Mouse (Mus musculus): ENCODE measurements around the gene Gm10972. TPM values are rescaled to one million over a fixed set of nuclear protein-coding genes. Genes with fewer than 3 reads are reported as not detected.
"Not testable (repeated sequence)": the region's sequence is repeated elsewhere in the genome, so short reads cannot be mapped to it uniquely, and the experiment has no call there.

Gene Gm10972
- polyA plus RNA-seq, 1 experiment from 2014 or later: not detected

- H3K27me3 ChIP-seq (ENCODE audit: low read depth, poor library complexity, severe bottlenecking); H3K36me3 ChIP-seq; H3K4me1 ChIP-seq; H3K4me3 ChIP-seq; DNase-seq (ENCODE audit: low spot score); H3K27ac ChIP-seq; H3K9me3 ChIP-seq (replicated peaks): not testable (repeated sequence)
- WGBS: 87% methylated on average over 9 of the region's 9 CpGs
Observed at GRCm38 (mm10) chr3:94675101-94675500, 32.2 kb downstream of the Gm10972 start.

- Histone ChIP-seq H3K27me3 (ENCODE audit: low read depth, poor library complexity, severe bottlenecking) (no peaks in the 10 kb centered on the region), H3K27ac (no peak overlapping the region), H3K36me3 (no peaks in the 10 kb centered on the region), H3K4me3 (no peak overlapping the region), H3K9me3 (replicated peaks) (no peaks in the 10 kb centered on the region), H3K4me1 (no peaks in the 10 kb centered on the region)
- no peak for DNase-seq (ENCODE audit: low spot score)
- 75% methylated on average over 8 of the region's 8 CpGs for WGBS
Observed at GRCm38 (mm10) chr3:94679351-94679841, 36.5 kb downstream of the Gm10972 start.

- H3K36me3 ChIP-seq; DNase-seq (ENCODE audit: low spot score); H3K4me3 ChIP-seq; H3K27ac ChIP-seq; H3K27me3 ChIP-seq (ENCODE audit: low read depth, poor library complexity, severe bottlenecking); H3K9me3 ChIP-seq (replicated peaks); H3K4me1 ChIP-seq: not testable (repeated sequence)
- WGBS: 93% methylated on average over 12 of the region's 12 CpGs
Observed at GRCm38 (mm10) chr3:94680032-94680431, 37.1 kb downstream of the Gm10972 start.

- Histone ChIP-seq H3K27ac (no peak overlapping the region), H3K4me3 (no peak overlapping the region), H3K4me1 (no peaks in the 10 kb centered on the region), H3K9me3 (replicated peaks) (no peaks in the 10 kb centered on the region), H3K27me3 (ENCODE audit: low read depth, poor library complexity, severe bottlenecking) (no peaks in the 10 kb centered on the region), H3K36me3 (no peaks in the 10 kb centered on the region)
- DNase-seq (ENCODE audit: low spot score): no peak
- 93% methylated on average over 16 of the region's 16 CpGs for WGBS
Observed at GRCm38 (mm10) chr3:94680783-94681182, 37.9 kb downstream of the Gm10972 start.

- WGBS: 87% methylated on average over 6 of the region's 6 CpGs
- Histone ChIP-seq H3K27me3 (ENCODE audit: low read depth, poor library complexity, severe bottlenecking) (no peaks in the 10 kb centered on the region), H3K27ac (no peak overlapping the region), H3K4me3 (no peak overlapping the region), H3K36me3 (no peaks in the 10 kb centered on the region), H3K4me1 (no peaks in the 10 kb centered on the region), H3K9me3 (replicated peaks) (no peaks in the 10 kb centered on the region)
- no peak for DNase-seq (ENCODE audit: low spot score)
Observed at GRCm38 (mm10) chr3:94683646-94684045, 40.7 kb downstream of the Gm10972 start.

DNA sequence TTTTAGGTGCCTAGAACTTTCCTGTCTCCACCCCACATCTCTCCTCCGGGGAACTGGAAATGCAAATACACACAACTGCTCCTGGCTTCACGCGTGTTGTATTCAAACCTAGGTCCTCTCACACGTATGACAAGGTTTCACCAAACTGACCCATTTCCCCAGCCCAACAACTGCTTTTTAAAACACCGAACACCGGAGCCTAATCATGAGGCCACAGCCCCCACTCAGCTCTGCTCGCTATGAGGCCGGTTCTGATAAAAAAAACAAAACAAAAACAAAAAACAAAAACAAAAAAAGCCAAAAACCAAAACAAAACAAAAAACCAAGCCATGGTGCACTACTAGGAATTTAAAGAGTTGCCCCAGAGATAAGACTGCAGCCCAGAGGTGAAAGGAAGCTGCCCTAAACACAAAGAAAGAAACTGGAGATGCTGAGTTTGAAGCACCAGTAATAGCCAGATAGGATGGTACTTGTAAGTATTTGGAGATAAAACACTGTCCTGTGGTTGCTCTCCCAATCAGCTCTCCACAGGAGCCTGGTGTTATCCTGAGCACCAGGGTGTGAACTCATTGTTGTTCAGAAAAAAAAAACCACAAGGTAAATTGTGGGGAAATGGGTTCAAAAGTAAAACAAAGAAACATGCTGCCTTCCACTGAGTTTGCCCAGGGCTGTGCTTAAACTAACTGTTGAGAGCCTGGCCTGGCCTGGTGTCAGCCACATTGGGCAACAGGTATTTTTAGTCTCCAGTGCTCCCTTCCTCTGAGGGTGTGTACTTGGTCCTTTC lies 43.3 kb downstream of the Gm10972 start:
- H3K27ac ChIP-seq; H3K4me3 ChIP-seq; DNase-seq (ENCODE audit: low spot score); H3K4me1 ChIP-seq; H3K36me3 ChIP-seq; H3K9me3 ChIP-seq (replicated peaks); H3K27me3 ChIP-seq (ENCODE audit: low read depth, poor library complexity, severe bottlenecking): not testable (repeated sequence)
- 90% methylated on average over 8 of the region's 8 CpGs for WGBS

- H3K4me1 ChIP-seq: peaks cover 12% of the 10 kb centered on the region
- not testable (repeated sequence) for H3K4me3 ChIP-seq; H3K9me3 ChIP-seq (replicated peaks); H3K36me3 ChIP-seq; DNase-seq (ENCODE audit: low spot score); H3K27me3 ChIP-seq (ENCODE audit: low read depth, poor library complexity, severe bottlenecking); H3K27ac ChIP-seq
- WGBS: 87% methylated on average over 3 of the region's 3 CpGs
Observed at GRCm38 (mm10) chr3:94688698-94689097, 45.8 kb downstream of the Gm10972 start.

GRCm38 (mm10) chr3:94689195-94689594 lies 46.3 kb downstream of the Gm10972 start:
- H3K4me3 ChIP-seq; H3K9me3 ChIP-seq (replicated peaks); H3K36me3 ChIP-seq; H3K27ac ChIP-seq; H3K27me3 ChIP-seq (ENCODE audit: low read depth, poor library complexity, severe bottlenecking); DNase-seq (ENCODE audit: low spot score): not testable (repeated sequence)
- 72% methylated on average over 1 of the region's 1 CpGs for WGBS
- H3K4me1 ChIP-seq: peaks cover 14% of the 10 kb centered on the region

GRCm38 (mm10) chr3:94690162-94690561 lies 47.2 kb downstream of the Gm10972 start:
- H3K27me3 ChIP-seq (ENCODE audit: low read depth, poor library complexity, severe bottlenecking); H3K36me3 ChIP-seq; DNase-seq (ENCODE audit: low spot score); H3K9me3 ChIP-seq (replicated peaks); H3K4me3 ChIP-seq; H3K27ac ChIP-seq: not testable (repeated sequence)
- 57% methylated on average over 6 of the region's 6 CpGs for WGBS
- peaks cover 14% of the 10 kb centered on the region for H3K4me1 ChIP-seq

DNA sequence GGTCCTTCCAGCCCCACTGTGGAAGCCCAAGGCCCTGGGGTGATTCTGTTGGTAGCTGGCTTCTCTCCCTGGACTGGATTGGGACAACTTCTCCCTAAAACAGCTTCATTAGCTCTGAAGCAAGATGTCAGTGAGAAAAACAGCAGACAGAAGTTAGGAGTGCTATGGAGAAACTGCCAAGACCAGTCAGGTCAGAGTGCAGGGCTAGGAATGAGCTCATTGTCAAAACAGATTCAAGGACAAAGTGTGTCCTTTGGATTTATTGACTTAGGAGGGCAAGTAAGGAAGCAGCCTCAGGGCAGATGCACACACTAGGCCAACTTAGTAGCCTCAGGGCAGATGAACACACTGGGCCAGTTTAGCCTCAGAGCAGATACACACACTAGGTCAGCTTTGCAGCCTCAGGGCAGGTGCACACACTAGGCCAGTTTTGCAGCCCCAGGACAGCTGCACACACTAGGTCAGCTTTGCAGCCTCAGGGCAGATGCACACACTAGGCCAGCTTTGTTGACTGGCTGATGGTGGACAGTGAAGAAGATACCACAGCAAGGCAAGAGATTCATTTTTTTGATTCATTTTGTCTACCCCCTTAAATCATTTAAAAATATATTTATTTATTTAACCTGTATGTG lies 47.8 kb downstream of the Gm10972 start:
- Histone ChIP-seq H3K27me3 (ENCODE audit: low read depth, poor library complexity, severe bottlenecking) (no peaks in the 10 kb centered on the region), H3K27ac (no peak overlapping the region), H3K36me3 (no peaks in the 10 kb centered on the region), H3K4me3 (no peak overlapping the region), H3K9me3 (replicated peaks) (no peaks in the 10 kb centered on the region), H3K4me1 (peaks cover 14% of the 10 kb centered on the region)
- DNase-seq (ENCODE audit: low spot score): no peak

GRCm38 (mm10) chr3:94691694-94692093 lies 48.8 kb downstream of the Gm10972 start:
- H3K27ac ChIP-seq; H3K27me3 ChIP-seq (ENCODE audit: low read depth, poor library complexity, severe bottlenecking); H3K36me3 ChIP-seq; H3K9me3 ChIP-seq (replicated peaks); DNase-seq (ENCODE audit: low spot score); H3K4me3 ChIP-seq: not testable (repeated sequence)
- 92% methylated on average over 4 of the region's 4 CpGs for WGBS
- H3K4me1 ChIP-seq: peaks cover 14% of the 10 kb centered on the region
